Mouse (Mus musculus): ENCODE results near the gene Ajuba. TPM values are rescaled to one million over a fixed set of nuclear protein-coding genes. Genes with fewer than 3 reads are reported as not detected.
A peak's percentile ranks its signal among the peaks of the same experiment; 100 is the strongest.

Ajuba gene
- polyA plus RNA-seq, 1 experiment from 2014 or later = 0.33 TPM

- Histone ChIP-seq H3K36me3 (ENCODE audit: inconsistent target) (no peaks in the 10 kb centered on the region), H3K79me2 (ENCODE audit: inconsistent target) (no peaks in the 10 kb centered on the region), H3K27ac (peak overlapping the region; percentile 56), H3K4me3 (ENCODE audit: inconsistent target) (peak overlapping the region; percentile 22)
- WGBS (ENCODE audit: missing documents) = 92% methylated on average over 8 of the region's 8 CpGs
Observed at GRCm38 (mm10) chr14:54603686-54604085, 26.3 kb upstream of the Ajuba start.

- H3K4me3 ChIP-seq (ENCODE audit: inconsistent target) = peak overlapping the region; percentile 33
- H3K36me3 ChIP-seq (ENCODE audit: inconsistent target) = no peaks in the 10 kb centered on the region
- no peaks in the 10 kb centered on the region for H3K79me2 ChIP-seq (ENCODE audit: inconsistent target)
- H3K27ac ChIP-seq = peak overlapping the region; percentile 56
- WGBS (ENCODE audit: missing documents) = under 1% methylated on average over 46 of the region's 46 CpGs
Observed at GRCm38 (mm10) chr14:54603038-54603654, 25.8 kb upstream of the Ajuba start.

GRCm38 (mm10) chr14:54602613-54603012 lies 25.3 kb upstream of the Ajuba start:
- no peaks in the 10 kb centered on the region for H3K36me3 ChIP-seq (ENCODE audit: inconsistent target)
- H3K79me2 ChIP-seq (ENCODE audit: inconsistent target) = no peaks in the 10 kb centered on the region
- peak overlapping the region; percentile 47; the same call in 1 of the 2 replicates for H3K27ac ChIP-seq
- H3K4me3 ChIP-seq (ENCODE audit: inconsistent target) = peak overlapping the region; percentile 33
- 57% methylated on average over 4 of the region's 4 CpGs for WGBS (ENCODE audit: missing documents)

GRCm38 (mm10) chr14:54601601-54602000 lies 24.2 kb upstream of the Ajuba start:
- Histone ChIP-seq H3K4me3 (ENCODE audit: inconsistent target) (no peak overlapping the region), H3K27ac (no peak overlapping the region), H3K36me3 (ENCODE audit: inconsistent target) (no peaks in the 10 kb centered on the region), H3K79me2 (ENCODE audit: inconsistent target) (no peaks in the 10 kb centered on the region)
- WGBS (ENCODE audit: missing documents) = 36% methylated on average over 2 of the region's 2 CpGs

GRCm38 (mm10) chr14:54597084-54597483 lies 19.7 kb upstream of the Ajuba start:
- Histone ChIP-seq H3K4me3 (ENCODE audit: inconsistent target) (no peak overlapping the region), H3K36me3 (ENCODE audit: inconsistent target) (no peaks in the 10 kb centered on the region), H3K27ac (no peak overlapping the region), H3K79me2 (ENCODE audit: inconsistent target) (no peaks in the 10 kb centered on the region)
- 80% methylated on average over 7 of the region's 7 CpGs for WGBS (ENCODE audit: missing documents)

- 93% methylated on average over 26 of the region's 28 CpGs for WGBS (ENCODE audit: missing documents)
- Histone ChIP-seq H3K4me3 (ENCODE audit: inconsistent target) (no peak overlapping the region), H3K27ac (no peak overlapping the region)
Observed at GRCm38 (mm10) chr14:54594631-54595414, 17.5 kb upstream of the Ajuba start.

GRCm38 (mm10) chr14:54594055-54594454 lies 16.7 kb upstream of the Ajuba start:
- Histone ChIP-seq H3K36me3 (ENCODE audit: inconsistent target) (no peaks in the 10 kb centered on the region), H3K27ac (no peak overlapping the region), H3K4me3 (ENCODE audit: inconsistent target) (no peak overlapping the region), H3K79me2 (ENCODE audit: inconsistent target) (no peaks in the 10 kb centered on the region)
- WGBS (ENCODE audit: missing documents) = 97% methylated on average over 3 of the region's 3 CpGs

More at GRCm38 (mm10) chr14:54594631-54595414, 17.5 kb upstream of the Ajuba start:
- Histone ChIP-seq H3K36me3 (ENCODE audit: inconsistent target) (no peaks in the 10 kb centered on the region), H3K79me2 (ENCODE audit: inconsistent target) (no peaks in the 10 kb centered on the region)

GRCm38 (mm10) chr14:54592319-54592934 lies 15.1 kb upstream of the Ajuba start:
- Histone ChIP-seq H3K27ac (no peak overlapping the region), H3K4me3 (ENCODE audit: inconsistent target) (no peak overlapping the region), H3K36me3 (ENCODE audit: inconsistent target) (no peaks in the 10 kb centered on the region), H3K79me2 (ENCODE audit: inconsistent target) (no peaks in the 10 kb centered on the region)
- 52% methylated on average over 9 of the region's 10 CpGs for WGBS (ENCODE audit: missing documents)

- no peak overlapping the region for H3K4me3 ChIP-seq (ENCODE audit: inconsistent target)
- no peaks in the 10 kb centered on the region for H3K36me3 ChIP-seq (ENCODE audit: inconsistent target)
- WGBS (ENCODE audit: missing documents) = 95% methylated on average over 16 of the region's 16 CpGs
- H3K79me2 ChIP-seq (ENCODE audit: inconsistent target) = no peaks in the 10 kb centered on the region
- no peak overlapping the region for H3K27ac ChIP-seq
Observed at GRCm38 (mm10) chr14:54591056-54591455, 13.7 kb upstream of the Ajuba start.

GRCm38 (mm10) chr14:54583681-54584338 lies 6.5 kb upstream of the Ajuba start:
- no peak overlapping the region for H3K4me3 ChIP-seq (ENCODE audit: inconsistent target)
- no peaks in the 10 kb centered on the region for H3K79me2 ChIP-seq (ENCODE audit: inconsistent target)
- H3K27ac ChIP-seq = no peak overlapping the region
- H3K36me3 ChIP-seq (ENCODE audit: inconsistent target) = no peaks in the 10 kb centered on the region
- 73% methylated on average over 7 of the region's 7 CpGs for WGBS (ENCODE audit: missing documents)

GRCm38 (mm10) chr14:54582536-54582935 lies 5.2 kb upstream of the Ajuba start:
- Histone ChIP-seq H3K4me3 (ENCODE audit: inconsistent target) (no peak overlapping the region), H3K27ac (no peak overlapping the region), H3K79me2 (ENCODE audit: inconsistent target) (no peaks in the 10 kb centered on the region), H3K36me3 (ENCODE audit: inconsistent target) (no peaks in the 10 kb centered on the region)
- 98% methylated on average over 9 of the region's 9 CpGs for WGBS (ENCODE audit: missing documents)

GRCm38 (mm10) chr14:54579638-54580037 lies 2.3 kb upstream of the Ajuba start:
- H3K4me3 ChIP-seq (ENCODE audit: inconsistent target) = no peak overlapping the region
- H3K36me3 ChIP-seq (ENCODE audit: inconsistent target) = no peaks in the 10 kb centered on the region
- no peak overlapping the region for H3K27ac ChIP-seq
- no peaks in the 10 kb centered on the region for H3K79me2 ChIP-seq (ENCODE audit: inconsistent target)
- WGBS (ENCODE audit: missing documents) = 22% methylated on average over 7 of the region's 7 CpGs

GRCm38 (mm10) chr14:54578063-54578462 lies 705 bp upstream of the Ajuba start:
- Histone ChIP-seq H3K79me2 (ENCODE audit: inconsistent target) (no peaks in the 10 kb centered on the region), H3K27ac (peak overlapping the region; percentile 28; the same call in 1 of the 2 replicates), H3K36me3 (ENCODE audit: inconsistent target) (no peaks in the 10 kb centered on the region), H3K4me3 (ENCODE audit: inconsistent target) (peak overlapping the region; percentile 54)
- WGBS (ENCODE audit: missing documents) = under 1% methylated on average over 10 of the region's 10 CpGs

- Histone ChIP-seq H3K4me3 (ENCODE audit: inconsistent target) (peak overlapping the region; percentile 21; the same call in 1 of the 2 replicates), H3K79me2 (ENCODE audit: inconsistent target) (no peaks in the 10 kb centered on the region), H3K27ac (no peak overlapping the region), H3K36me3 (ENCODE audit: inconsistent target) (no peaks in the 10 kb centered on the region)
- WGBS (ENCODE audit: missing documents) = 7% methylated on average over 79 of the region's 84 CpGs
Observed at GRCm38 (mm10) chr14:54576241-54577088, 893 bp downstream of the Ajuba start.
